Mouse (Mus musculus) heart, adult 9 months (tissue): ENCODE measurements at regions not wholly inside any gene's neighbourhood (a gene's known extent, or its start where the extent isn't known, plus 50 kb on each side); places are given as distances from the start of the nearest gene placed in this dataset.

Source experiments
- DNase-seq, 2 experiments: peaks; one replicate each; pipeline ENCODE4 v3.0.0; 2022; ENCODE audit warnings: low spot score in 2 of 2

DNA sequence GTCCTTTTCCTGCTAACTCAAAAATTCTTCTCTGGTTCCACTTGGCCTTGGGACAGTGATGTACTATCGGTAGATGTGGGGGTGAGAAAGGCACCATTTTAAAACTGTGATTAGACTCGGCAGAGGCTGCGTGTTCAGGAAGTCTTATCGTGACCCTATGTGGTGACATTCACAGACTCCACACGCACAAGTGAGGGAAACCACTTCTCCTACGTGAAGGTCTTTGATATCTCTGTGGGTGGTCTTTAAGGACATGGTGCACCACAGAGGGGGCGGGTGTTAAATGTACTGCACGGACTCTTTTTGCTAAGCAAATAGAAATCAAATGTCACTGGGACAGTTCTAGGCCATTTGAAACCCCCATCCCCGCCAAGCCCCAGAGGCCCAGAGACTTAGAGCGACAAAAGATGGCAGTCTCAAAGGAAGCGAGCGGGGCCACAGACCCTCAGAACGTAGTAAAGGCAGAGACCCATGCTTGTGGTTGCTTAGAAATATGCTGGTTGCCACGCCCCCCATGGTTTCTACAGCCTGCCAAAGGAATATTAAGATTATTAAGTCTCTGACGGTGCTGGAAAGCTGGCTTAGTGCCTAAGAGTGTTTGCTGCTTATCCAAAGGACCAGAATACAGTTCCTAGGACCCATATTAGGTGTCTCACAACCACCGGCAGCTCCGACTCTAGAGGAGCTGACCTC, 73.6 kb upstream of the Slc45a1 start:
- DNase-seq: no peak

DNA sequence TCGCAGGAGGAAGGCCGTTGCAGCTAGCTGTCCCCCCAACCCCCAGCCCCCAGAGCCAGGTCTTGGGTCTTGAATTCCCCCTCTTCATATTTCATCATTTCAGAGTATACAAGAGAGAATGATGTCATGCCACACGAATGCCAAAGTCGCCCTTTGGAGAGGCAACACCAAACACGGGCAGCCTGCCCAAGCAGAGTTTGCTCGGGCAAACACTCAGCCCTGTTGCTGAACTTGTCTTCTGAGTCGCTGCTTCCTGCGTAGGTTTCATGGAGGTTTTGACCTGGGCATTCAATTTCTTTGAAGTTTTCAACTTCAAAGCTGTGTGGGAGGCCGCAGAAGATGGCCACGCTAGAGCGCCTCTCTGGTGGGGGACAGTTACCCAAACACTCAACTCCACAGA, 72.8 kb upstream of the Slc45a1 start:
- no peak for DNase-seq

DNA sequence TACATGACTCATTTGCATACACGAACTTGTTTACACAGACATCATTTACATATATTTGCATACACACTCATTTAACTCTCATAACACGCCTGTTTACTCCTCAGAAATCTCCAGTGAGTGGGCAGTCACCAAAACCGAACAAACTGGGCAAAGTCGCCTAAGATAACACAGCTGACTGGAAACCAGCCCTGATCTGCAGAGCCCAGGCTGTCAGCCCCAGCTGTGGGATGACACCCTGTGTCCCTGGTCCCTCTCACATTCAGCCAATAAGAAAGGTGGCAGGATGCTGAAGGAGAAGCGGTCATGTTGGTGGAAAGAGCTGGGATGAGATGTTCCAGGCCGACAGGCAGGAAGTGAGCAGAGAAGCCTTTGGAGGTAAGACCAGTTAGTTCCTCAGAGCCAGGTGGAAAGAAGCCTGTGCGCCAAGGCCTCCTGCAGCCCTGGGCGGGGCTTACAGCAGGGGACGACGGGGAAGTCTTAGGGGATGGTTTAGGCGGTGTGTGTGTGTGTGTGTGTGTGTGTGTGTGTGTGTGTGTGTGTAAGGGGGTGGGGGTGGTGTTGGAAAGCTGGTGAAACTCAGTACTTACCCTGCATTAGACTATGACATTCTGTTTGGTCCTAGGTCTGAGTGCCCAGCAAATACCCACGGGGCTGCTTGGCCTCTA, 69.8 kb upstream of the Slc45a1 start:
- no peak for DNase-seq

DNA sequence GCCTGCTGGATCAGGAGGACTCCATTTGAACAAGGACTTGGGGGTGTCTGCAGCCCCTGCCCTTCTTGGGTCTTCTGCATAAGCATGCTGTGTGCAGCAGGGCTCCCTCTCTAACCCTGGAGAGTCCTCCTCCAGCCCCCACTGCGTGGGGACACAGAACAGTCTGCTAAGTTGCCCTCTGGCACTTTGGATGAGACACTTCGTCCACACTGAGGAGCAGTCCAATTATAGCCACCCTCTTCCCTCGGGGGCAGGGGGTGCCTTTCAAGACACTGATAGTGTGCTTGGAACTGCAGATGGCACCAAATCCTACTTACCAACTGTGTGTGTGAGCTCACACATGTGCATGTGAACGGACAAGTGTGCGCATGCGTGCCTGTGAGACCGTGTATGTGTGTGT, 65.9 kb upstream of the Slc45a1 start:
- DNase-seq: no peak

DNA sequence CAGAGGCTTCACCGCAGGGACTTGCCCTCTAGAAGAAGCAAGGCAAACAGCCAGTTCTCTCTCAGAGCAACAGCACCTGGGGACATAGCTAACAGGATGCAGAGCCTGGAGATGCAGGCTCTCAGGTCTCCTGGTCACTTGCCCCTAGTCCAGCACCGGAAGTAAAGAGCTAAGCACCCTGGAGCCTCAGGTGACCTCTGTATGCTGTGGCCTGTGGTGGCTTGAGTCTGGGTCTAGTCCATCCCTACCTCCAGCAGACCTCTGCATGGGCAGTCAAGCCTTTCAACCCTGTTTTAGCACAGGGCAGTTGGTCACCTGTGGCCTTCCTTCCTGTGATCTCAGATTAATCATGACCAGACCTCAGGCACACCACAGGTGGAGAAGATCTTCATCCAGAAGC, 63.1 kb upstream of the Slc45a1 start:
- DNase-seq: no peak

DNA sequence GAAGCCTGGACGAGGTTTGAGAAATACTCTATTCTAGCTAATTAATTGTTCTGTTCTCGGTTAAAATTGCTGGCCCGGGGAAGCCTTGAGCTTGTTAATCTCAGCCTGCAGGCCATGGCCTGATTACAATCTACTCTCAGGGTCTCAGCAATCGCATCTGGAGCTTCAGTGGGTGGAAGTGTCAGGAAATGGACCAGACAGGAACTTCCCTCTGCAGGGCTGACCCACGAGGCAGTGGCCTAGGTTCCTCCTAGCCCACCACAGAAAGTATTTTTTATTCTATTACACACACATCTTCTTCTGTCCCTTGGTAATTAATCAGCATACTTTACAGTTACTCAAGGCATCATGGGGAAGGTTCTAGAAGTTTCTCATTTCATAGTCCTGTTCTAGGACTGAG, 61.3 kb upstream of the Slc45a1 start:
- no peak for DNase-seq

DNA sequence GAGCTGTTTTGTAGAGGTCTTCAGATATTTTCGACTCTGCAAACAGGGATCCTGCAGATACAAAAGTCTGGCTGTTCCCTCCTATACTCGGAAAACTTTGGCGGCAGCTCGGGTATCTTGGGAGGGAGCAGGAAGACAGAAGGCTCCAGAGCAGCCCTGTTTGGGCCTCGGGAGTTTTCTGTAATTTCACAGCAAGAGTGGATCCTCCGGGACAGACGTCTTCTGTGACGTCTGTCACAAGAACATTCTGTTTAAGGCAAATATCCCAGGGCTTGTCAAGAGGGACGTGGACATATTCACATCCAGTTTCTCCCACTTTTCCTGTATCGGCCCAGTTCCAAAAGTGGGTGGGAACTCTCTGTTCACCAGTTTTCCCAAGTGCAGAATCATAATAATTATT, 60.9 kb upstream of the Slc45a1 start:
- peak; percentile 49 to 51 for DNase-seq

DNA sequence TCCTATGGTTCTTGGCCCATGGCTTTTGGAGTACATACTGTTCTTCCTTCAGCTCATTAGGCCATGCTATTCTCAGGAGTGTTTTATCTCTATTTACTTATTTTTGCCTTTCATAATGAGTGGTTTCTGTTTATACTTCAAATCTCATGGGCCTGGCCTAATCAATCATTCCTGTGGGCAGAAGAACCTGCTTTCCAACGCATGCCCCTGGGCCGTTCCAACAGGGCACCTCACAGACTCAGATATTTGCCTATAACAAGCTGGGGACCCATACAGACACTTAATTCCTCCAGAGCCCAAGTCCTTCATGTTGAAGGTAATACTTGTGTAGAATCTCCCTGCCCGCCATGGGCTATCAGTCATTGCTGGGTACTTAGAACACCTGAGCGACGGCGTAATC, 59.7 kb upstream of the Slc45a1 start:
- DNase-seq: no peak

DNA sequence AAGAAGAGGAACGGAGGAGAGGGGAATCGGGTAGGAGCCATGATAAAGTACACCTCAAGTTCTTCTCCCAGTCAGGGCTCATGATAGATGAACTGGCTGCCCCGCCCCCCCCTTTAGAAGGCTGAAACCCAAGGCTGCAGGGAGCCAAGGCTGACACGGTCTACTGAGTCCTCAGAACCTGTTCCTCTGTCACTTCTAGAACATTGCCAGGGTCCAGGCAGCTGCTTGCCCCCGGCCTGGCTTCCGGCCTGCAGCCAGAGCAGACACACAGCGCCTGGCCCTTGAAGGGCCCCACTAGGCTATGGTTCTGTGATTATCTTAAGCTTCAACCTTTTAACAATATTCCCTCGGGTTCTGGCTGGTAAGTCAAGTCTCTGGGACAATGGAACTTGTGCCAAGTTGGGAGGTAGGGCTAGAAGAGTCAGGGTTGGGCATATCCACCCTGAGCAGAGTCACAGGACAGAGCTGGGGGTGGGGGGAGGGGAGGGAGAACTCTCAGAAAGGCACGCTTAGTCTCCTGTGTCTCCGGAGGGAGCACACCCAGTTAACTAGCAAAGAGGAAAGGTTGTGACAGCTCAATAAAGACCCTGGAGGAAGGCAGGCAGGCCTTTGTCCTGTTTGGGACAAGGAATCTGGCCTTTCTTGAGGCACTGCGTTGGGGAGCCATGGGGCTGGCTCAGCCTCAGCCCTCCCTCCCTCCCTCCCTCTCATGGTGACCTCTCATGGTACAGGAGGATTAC, 57.6 kb upstream of the Slc45a1 start:
- DNase-seq: no peak

DNA sequence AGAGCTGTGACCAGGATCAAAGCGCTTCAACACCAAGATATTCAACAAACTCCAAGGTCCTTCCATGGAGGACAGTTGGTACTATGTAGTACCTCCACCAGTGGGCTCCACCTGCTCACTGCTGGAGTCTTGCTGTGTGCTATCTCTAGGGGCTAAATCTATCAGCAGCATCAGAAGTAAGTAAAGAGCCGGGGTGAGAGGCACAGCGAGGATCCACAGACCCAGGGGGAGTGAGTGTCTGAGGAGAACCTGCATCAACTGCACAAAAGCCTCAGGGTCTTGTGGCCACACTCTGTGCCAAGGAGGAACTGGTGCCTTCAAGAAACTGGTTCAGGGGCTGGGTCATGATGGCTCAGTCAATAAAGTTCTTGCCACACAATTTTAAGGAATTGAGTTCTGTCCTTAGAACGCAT, 56.6 kb upstream of the Slc45a1 start:
- DNase-seq: no peak

DNA sequence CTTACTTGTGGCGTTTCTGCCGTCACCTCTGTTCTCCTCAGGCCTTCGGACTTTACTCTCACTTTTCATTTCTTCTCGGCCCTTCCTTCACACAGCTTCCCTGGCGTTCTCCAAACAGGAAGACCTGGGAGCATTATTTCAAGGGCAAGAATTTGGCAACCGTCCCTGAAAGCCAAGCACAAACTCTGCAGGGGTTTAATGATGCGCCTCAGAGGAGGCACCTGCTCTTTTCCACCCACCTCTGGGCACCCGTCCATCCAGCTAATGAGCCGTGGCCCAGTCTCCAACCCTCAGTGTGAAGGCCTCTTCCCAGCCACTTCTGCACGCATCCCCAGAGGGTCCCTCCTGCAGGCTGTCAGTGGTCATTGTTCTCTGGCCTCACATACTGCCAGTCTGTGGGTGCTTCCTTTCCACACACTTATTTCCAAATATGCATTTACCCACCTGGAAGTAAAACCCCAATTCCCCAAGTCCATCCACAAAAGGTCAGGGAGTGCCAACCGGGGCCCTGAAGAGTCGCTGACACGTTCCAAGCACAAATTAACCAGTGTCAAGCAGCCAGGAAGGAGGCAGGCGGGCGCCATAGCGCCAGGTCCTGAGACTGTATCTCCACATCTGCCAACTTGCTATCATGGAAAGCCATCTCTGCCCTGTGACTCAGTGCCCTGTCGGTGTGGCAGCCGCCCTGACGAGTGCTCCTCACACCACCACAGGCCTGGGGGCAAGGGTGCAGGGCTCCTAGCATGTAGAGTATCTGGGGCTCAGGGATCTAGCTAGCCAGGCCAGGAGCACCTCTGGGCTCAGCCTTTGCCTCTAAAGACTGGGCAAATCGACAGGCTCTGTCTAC, 56.0 kb upstream of the Slc45a1 start:
- DNase-seq: no peak

DNA sequence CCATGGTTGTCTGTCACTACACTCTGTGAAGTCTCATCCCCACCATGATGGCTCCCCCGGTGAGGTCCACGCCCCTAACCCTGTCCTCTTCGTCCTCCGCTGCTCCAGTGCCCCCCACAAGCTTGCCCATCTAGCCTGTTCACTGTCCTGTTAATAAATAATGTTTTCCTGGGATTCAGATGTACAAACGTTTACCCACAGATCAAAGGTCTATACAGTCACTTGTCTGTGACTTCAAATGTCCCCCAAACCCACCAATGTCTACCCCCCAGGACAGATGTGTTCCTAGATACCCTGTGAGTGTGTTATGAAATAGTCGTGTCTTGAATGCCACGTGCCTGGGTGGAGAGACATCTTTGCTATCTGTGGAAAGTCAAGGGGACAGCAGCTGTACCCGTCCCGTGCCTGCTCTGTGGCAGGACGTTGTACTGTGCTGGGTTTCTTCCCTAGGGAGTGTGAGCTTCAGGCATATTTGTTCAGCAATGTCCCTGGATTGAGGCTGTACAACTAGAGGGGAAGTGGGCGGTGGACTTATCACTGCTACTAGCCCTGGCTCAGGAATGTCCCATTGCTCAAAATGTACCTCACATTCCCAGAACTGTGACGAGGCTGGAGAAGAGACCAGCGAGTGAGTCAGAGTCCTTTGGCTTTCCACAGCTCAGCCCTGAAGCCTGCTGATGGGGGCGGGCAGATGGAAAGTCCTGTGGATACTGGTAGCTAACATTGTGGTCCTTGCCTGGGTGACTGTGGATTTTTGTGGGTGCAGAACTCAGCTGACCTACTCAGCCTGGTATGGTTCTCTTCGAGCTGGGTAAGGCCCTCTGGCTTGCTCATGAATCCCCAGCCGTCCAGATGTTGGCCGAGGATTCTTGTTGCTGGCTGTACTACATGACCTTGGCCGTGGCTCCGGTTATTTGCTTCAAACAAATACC, 55.1 kb upstream of the Slc45a1 start:
- peak; percentile 86 to 89 for DNase-seq

DNA sequence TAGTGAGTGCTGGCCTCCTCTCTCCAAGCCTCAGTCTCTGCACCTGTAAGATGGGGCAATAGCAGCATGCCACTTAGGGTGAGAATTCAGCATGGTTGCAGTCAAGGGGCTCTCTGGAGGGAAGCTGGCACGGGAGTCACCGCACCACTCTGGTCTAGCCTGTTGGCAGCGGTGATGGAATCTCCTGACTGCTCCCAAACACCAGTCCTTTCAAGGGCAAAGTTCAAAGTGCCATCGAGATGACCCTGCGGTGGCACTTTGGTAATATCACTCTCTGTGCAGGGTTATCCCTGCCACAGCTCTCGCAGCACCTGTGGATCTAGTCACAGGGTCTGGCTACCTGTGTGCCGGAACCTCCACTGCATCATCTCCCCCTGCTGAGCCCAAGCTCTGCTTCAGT, 54.3 kb upstream of the Slc45a1 start:
- no peak for DNase-seq

DNA sequence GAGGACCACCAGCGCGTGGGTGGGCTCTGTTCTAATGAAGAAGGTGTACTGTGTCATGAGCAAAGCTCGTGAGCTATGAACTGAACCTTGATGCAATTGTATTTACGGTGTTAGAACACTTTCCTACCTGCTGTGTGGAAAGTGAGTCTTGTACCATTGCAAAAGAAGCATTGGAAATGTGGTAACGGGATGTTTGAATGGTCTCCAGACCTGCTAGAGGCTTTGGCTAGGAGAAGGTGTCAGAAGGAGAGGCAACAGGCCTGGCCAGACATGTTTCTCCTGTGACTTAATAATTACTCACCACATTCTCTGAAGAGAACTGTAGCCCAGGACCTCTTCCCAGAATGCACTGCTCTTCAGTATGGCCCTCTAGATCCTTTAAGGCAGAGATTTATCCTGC, 51.3 kb upstream of the Slc45a1 start:
- DNase-seq: no peak
